ENCODE assay signal across 8 mouse cellular contexts in the genomic region with DNA sequence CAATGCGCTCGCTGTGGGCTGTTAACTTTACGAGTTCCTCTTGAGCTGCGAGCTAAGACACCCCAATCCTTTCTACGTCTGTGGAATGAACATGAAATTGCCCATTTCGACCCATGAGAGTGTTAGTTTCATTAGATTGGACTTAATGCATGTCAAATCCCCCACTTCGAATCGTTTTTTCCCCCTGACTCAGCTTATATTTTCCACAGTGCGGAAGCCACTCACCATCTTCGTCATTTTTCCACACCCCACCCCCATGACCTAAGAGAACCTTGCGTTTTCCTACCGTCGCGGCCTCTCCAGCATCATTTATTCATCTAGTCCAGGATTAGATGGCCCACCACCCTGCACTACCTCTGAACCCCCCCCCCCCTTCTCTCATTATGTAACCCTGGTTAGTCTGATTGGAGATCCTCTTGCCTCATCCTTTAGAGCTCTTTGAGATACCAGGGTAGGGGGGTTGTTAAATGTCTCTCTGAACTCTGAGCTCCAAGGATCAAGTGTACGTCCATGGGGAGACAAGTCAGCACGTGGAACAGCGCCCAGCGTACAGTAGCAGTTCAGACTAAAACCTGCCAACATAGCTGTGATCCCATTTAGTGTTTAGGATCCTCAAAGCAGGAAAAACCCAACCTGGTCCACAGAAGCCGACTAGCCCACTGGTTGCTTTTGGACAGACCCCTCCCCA. TPM values are rescaled to one million over a fixed set of nuclear protein-coding genes. Genes with fewer than 3 reads are reported as not detected.
DNase-seq lines count a peak whose midpoint lies in the region; ATAC-seq and TF ChIP-seq lines count a peak whose summit lies in the region.

No protein-coding gene starts in this region.

- TF ChIP-seq POLR2A in cerebellum, adult 2 months (IDR thresholded peaks at IDR 0.05; ENCODE audit: borderline replicate concordance, insufficient read depth, low read length), result no peak
- no peak for TF ChIP-seq POLR2A in olfactory bulb, adult 2 months (IDR thresholded peaks at IDR 0.05; ENCODE audit: insufficient read depth, low read depth, low read length)

- H3K36me3 ChIP-seq in heart, embryonic 14.5 days (ENCODE audit: control insufficient read depth, insufficient read depth, low read length), result peaks cover 21% of the 10 kb centered on the region
- no peaks in the 10 kb centered on the region for H3K36me3 ChIP-seq in liver, embryonic 14.5 days (replicated peaks; ENCODE audit: control insufficient read depth, insufficient read depth, low read depth)

- WGBS in cerebellum, adult 2 months, result 17% methylated on average over 19 of the region's 19 CpGs
- WGBS in heart, embryonic 14.5 days, result 16% methylated on average over 19 of the region's 19 CpGs
- 12% methylated on average over 19 of the region's 19 CpGs for WGBS in liver, embryonic 14.5 days (ENCODE audit: insufficient replicate concordance)
- 14% methylated on average over 19 of the region's 19 CpGs for WGBS in olfactory bulb, adult 2 months

- TF ChIP-seq CTCF in cerebellum, adult 2 months (IDR thresholded peaks at IDR 0.05; ENCODE audit: borderline replicate concordance, insufficient read depth, low read depth, low read length), result no peak
- no peak for TF ChIP-seq CTCF in liver, embryonic 14.5 days (IDR thresholded peaks at IDR 0.05; ENCODE audit: low read depth)
- no peak for TF ChIP-seq CTCF in olfactory bulb, adult 2 months (IDR thresholded peaks at IDR 0.05; ENCODE audit: insufficient read depth, low read depth, low read length)

- H3K9ac ChIP-seq in heart, embryonic 14.5 days (ENCODE audit: low read length), result peak overlapping the region; percentile 81
- peak overlapping the region; percentile 76 for H3K9ac ChIP-seq in liver, embryonic 14.5 days (replicated peaks)

- peaks cover 10% of the 10 kb centered on the region for H3K4me1 ChIP-seq in cerebellum, adult 2 months (ENCODE audit: control insufficient read depth, insufficient read depth, low read length)
- peaks cover 23 to 35% of the 10 kb centered on the region in 2 experiments for H3K4me1 ChIP-seq in heart, embryonic 14.5 days (ENCODE audit: control insufficient read depth in 2 of 2, insufficient read depth in 2 of 2, low read length in 2 of 2)
- peaks cover 2 to 4% of the 10 kb centered on the region in 2 experiments; a peak in 3 of 4 replicates for H3K4me1 ChIP-seq in liver, embryonic 14.5 days (replicated peaks; ENCODE audit: control insufficient read depth in 2 of 2, insufficient read depth in 2 of 2, low read length in 1 of 2)
- peaks cover 14% of the 10 kb centered on the region for H3K4me1 ChIP-seq in olfactory bulb, adult 2 months (ENCODE audit: control insufficient read depth, insufficient read depth, low read length)

- no peaks in the 10 kb centered on the region for H3K27me3 ChIP-seq in cerebellum, adult 2 months (ENCODE audit: control insufficient read depth, insufficient read depth, low read length)
- H3K27me3 ChIP-seq in heart, embryonic 14.5 days (ENCODE audit: control insufficient read depth, insufficient read depth, low read length), result no peaks in the 10 kb centered on the region
- no peaks in the 10 kb centered on the region for H3K27me3 ChIP-seq in liver, embryonic 14.5 days (ENCODE audit: control insufficient read depth, insufficient read depth, low read length)

- peak overlapping the region; percentile 91 for H3K4me3 ChIP-seq in cerebellum, adult 2 months (replicated peaks; ENCODE audit: insufficient read depth, low read depth, low read length)
- peak overlapping the region; percentile 77 to 90 for H3K4me3 ChIP-seq in heart, embryonic 14.5 days (ENCODE audit: control insufficient read depth in 1 of 2, insufficient read depth in 1 of 2, low read depth in 1 of 2, low read length in 2 of 2)
- H3K4me3 ChIP-seq in liver, embryonic 14.5 days (ENCODE audit: insufficient read depth in 1 of 2, low read depth in 2 of 2, low read length in 2 of 2), result peak overlapping the region; percentile 63 to 86
- peak overlapping the region; percentile 62 for H3K4me3 ChIP-seq in olfactory bulb, adult 2 months (ENCODE audit: insufficient read depth, low read depth, low read length)

- no peaks in the 10 kb centered on the region for H3K9me3 ChIP-seq in heart, embryonic 14.5 days (ENCODE audit: control insufficient read depth, low read length)
- no peaks in the 10 kb centered on the region for H3K9me3 ChIP-seq in liver, embryonic 14.5 days (ENCODE audit: control insufficient read depth, low read length)

- H3K4me2 ChIP-seq in heart, embryonic 14.5 days (ENCODE audit: low read length), result peak overlapping the region; percentile 89
- peak overlapping the region; percentile 93 for H3K4me2 ChIP-seq in liver, embryonic 14.5 days (ENCODE audit: low read depth)

- no peak; the same call in 1 of the 2 replicates for ATAC-seq in heart, embryonic 14.5 days (ENCODE audit: insufficient number of reproducible peaks, insufficient read depth, low FRiP score, low read depth)
- ATAC-seq in liver, embryonic 14.5 days (ENCODE audit: insufficient read depth), result no peak

- TF ChIP-seq EP300 in liver, embryonic 14.5 days (IDR thresholded peaks at IDR 0.05; ENCODE audit: low read depth), result no peak

- no peak for DNase-seq in cerebellum, adult 2 months
- no peak for DNase-seq in cerebellum, postnatal 36 days
- peak; percentile 80 for DNase-seq in R1 (ENCODE audit: low read depth, low spot score)
- DNase-seq in liver, embryonic 14.5 days (ENCODE audit: low read depth in 3 of 3, low spot score in 3 of 3), result no peak
- DNase-seq in right cerebral cortex, postnatal 25 days, result no peak
- DNase-seq in layer of hippocampus, postnatal 36 days, result no peak

- H3K27ac ChIP-seq in cerebellum, adult 2 months (ENCODE audit: insufficient read depth, low read length), result 0 out of 2 replicates have a peak overlapping the region, but pooled peaks have one; percentile 29
- H3K27ac ChIP-seq in heart, embryonic 14.5 days (replicated peaks in 1 of 2; ENCODE audit: control insufficient read depth in 1 of 2, insufficient read depth in 1 of 2, low read depth in 2 of 2, low read length in 2 of 2), result peak overlapping the region; percentile 76 to 83
- peak overlapping the region; percentile 74 for H3K27ac ChIP-seq in liver, embryonic 14.5 days
- H3K27ac ChIP-seq in olfactory bulb, adult 2 months (ENCODE audit: insufficient read depth, low read depth, low read length), result peak overlapping the region; percentile 42; the same call in 1 of the 2 replicates

RNA-seq across cellular contexts. Expression of a gene that starts 0.8 kb away (rescaled TPM):
- polyA plus RNA-seq in cerebellum, adult 2 months (2012; rRNA removed), result 14.0 TPM in 2 replicates
- 6.7 and 7.3 TPM in 2 replicates for polyA plus RNA-seq in heart, embryonic 14.5 days (2014; fragmentation: Nextera tagmentation; extraction: Ambion mirVana)
- polyA plus RNA-seq in liver, embryonic 14.5 days (2012; rRNA removed), result 1.9 and 2.1 TPM in 2 replicates
- 0.74 and 1.4 TPM in 2 replicates for polyA plus RNA-seq in liver, embryonic 14.5 days (2014; fragmentation: Nextera tagmentation; extraction: Ambion mirVana)
- polyA plus RNA-seq in olfactory bulb, adult 2 months (2012; ENCODE audit: insufficient read depth, insufficient read length, low replicate concordance, missing spikeins), result 65.7 TPM in 1 of 2 replicates, not detected in the other
- 10 to 100 TPM; 16.8 to 18.1 TPM for total RNA-seq in layer of hippocampus, postnatal 36 days (2021)

RNA-seq across cellular contexts. Expression of a gene that starts 11.8 kb away (rescaled TPM):
- polyA plus RNA-seq in cerebellum, adult 2 months (2012; rRNA removed), result 210 and 226 TPM in 2 replicates
- 359 and 400 TPM in 2 replicates for polyA plus RNA-seq in heart, embryonic 14.5 days (2014; fragmentation: Nextera tagmentation; extraction: Ambion mirVana)
- polyA plus RNA-seq in liver, embryonic 14.5 days (2012; rRNA removed), result 95.7 and 127 TPM in 2 replicates
- polyA plus RNA-seq in liver, embryonic 14.5 days (2014; fragmentation: Nextera tagmentation; extraction: Ambion mirVana), result 261 and 262 TPM in 2 replicates
- polyA plus RNA-seq in olfactory bulb, adult 2 months (2012; ENCODE audit: insufficient read depth, insufficient read length, low replicate concordance, missing spikeins), result not detected in 2 replicates
- total RNA-seq in layer of hippocampus, postnatal 36 days (2021), result 100 to 1,000 TPM; 131 to 145 TPM

RNA-seq across cellular contexts. Expression of a gene that starts 19.4 kb away (rescaled TPM):
- polyA plus RNA-seq in cerebellum, adult 2 months (2012; rRNA removed), result 32.9 and 35.5 TPM in 2 replicates
- polyA plus RNA-seq in heart, embryonic 14.5 days (2014; fragmentation: Nextera tagmentation; extraction: Ambion mirVana), result 45.4 and 48.3 TPM in 2 replicates
- polyA plus RNA-seq in liver, embryonic 14.5 days (2012; rRNA removed), result 15.6 and 17.2 TPM in 2 replicates
- polyA plus RNA-seq in liver, embryonic 14.5 days (2014; fragmentation: Nextera tagmentation; extraction: Ambion mirVana), result 27.1 and 28.7 TPM in 2 replicates
- polyA plus RNA-seq in olfactory bulb, adult 2 months (2012; ENCODE audit: insufficient read depth, insufficient read length, low replicate concordance, missing spikeins), result not detected in 2 replicates
- total RNA-seq in layer of hippocampus, postnatal 36 days (2021), result 10 to 100 TPM; 15.1 to 16.2 TPM

RNA-seq across cellular contexts. Expression of a gene that starts 32.5 kb away (rescaled TPM):
- 39.1 and 43.1 TPM in 2 replicates for polyA plus RNA-seq in cerebellum, adult 2 months (2012; rRNA removed)
- polyA plus RNA-seq in heart, embryonic 14.5 days (2014; fragmentation: Nextera tagmentation; extraction: Ambion mirVana), result 17.5 and 20.8 TPM in 2 replicates
- polyA plus RNA-seq in liver, embryonic 14.5 days (2012; rRNA removed), result 3.6 and 5.5 TPM in 2 replicates
- 5.0 and 7.1 TPM in 2 replicates for polyA plus RNA-seq in liver, embryonic 14.5 days (2014; fragmentation: Nextera tagmentation; extraction: Ambion mirVana)
- not detected in 2 replicates for polyA plus RNA-seq in olfactory bulb, adult 2 months (2012; ENCODE audit: insufficient read depth, insufficient read length, low replicate concordance, missing spikeins)
- total RNA-seq in layer of hippocampus, postnatal 36 days (2021), result 10 to 100 TPM; 28.4 to 30.9 TPM

RNA-seq across cellular contexts. Expression of a gene that starts 52.7 kb away (rescaled TPM):
- 2.3 and 2.8 TPM in 2 replicates for polyA plus RNA-seq in cerebellum, adult 2 months (2012; rRNA removed)
- polyA plus RNA-seq in heart, embryonic 14.5 days (2014; fragmentation: Nextera tagmentation; extraction: Ambion mirVana), result 2.4 and 3.8 TPM in 2 replicates
- polyA plus RNA-seq in liver, embryonic 14.5 days (2012; rRNA removed), result 0.12 TPM in 1 of 2 replicates, not detected in the other
- not detected in 2 replicates for polyA plus RNA-seq in liver, embryonic 14.5 days (2014; fragmentation: Nextera tagmentation; extraction: Ambion mirVana)
- not detected in 2 replicates for polyA plus RNA-seq in olfactory bulb, adult 2 months (2012; ENCODE audit: insufficient read depth, insufficient read length, low replicate concordance, missing spikeins)
- total RNA-seq in layer of hippocampus, postnatal 36 days (2021), result 1 to 10 TPM; 2.2 to 4.9 TPM

Comparison
In these comparisons a context has a peak if more than half of its experiments do, and no peak if none do; other contexts are left out.
1. H3K27ac ChIP-seq: peak in every context shown above with its lines; median percentile 80 in heart, embryonic 14.5 days; 74 in liver, embryonic 14.5 days; 42 in olfactory bulb, adult 2 months; 29 in cerebellum, adult 2 months.
2. RNA of a gene that starts 11.8 kb away (polyA plus RNA-seq): 359 to 400 TPM in heart, embryonic 14.5 days, 95.7 to 262 TPM in liver, embryonic 14.5 days and 210 to 226 TPM in cerebellum, adult 2 months; not detected in olfactory bulb, adult 2 months; every median in the first group is over 10 times any median in the second.
3. Peak in every context shown above with its lines, with median percentiles within 50 percentile points of each other: H3K4me3 ChIP-seq.